8 mouse cellular contexts compared by ENCODE assay signal in the genomic region with DNA sequence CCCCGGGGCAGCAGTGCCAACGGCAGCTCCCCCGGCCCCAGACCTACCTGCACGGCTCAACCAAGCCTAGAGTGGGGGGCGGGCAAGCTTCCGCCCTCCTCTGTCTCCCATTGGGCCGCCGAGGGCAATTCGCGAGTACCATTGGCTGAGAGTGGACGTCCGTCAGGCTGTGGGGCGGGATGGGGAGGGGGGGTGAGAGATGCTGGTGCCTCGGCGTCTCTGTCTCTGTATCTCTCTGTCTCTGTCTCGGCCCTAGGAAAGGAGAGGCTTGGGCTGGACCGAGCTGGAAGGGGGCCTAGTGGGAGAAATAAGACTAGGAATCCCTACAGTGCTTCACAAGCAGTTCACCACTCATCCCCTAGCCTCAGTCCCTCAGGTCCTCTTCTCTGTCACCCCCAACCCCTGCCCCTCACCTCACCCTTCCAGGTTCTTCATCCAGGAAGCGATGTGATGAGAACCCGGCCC. TPM values are rescaled to one million over a fixed set of nuclear protein-coding genes. Genes with fewer than 3 reads are reported as not detected.
A peak's percentile ranks its signal among the peaks of the same experiment; 100 is the strongest.
DNase-seq lines count a peak whose midpoint lies in the region; ATAC-seq and TF ChIP-seq lines count a peak whose summit lies in the region.

No protein-coding gene starts in this region.

- H3K9ac ChIP-seq in forebrain, embryonic 12.5 days: peak overlapping the region; percentile 94
- H3K9ac ChIP-seq in heart, postnatal 0 days (replicated peaks; ENCODE audit: low read depth, low read length): peak overlapping the region; percentile 92
- peak overlapping the region; percentile 91 for H3K9ac ChIP-seq in liver, embryonic 16.5 days (ENCODE audit: low read depth, low read length)
- H3K9ac ChIP-seq in neural tube, embryonic 13.5 days: peak overlapping the region; percentile 99

- no peaks in the 10 kb centered on the region; the same call in 1 of the 2 replicates for H3K27me3 ChIP-seq in E14TG2a.4 (ENCODE audit: insufficient read depth, low read length)
- no peaks in the 10 kb centered on the region for H3K27me3 ChIP-seq in forebrain, embryonic 12.5 days
- no peaks in the 10 kb centered on the region for H3K27me3 ChIP-seq in heart, postnatal 0 days (ENCODE audit: control insufficient read depth, insufficient read depth, low read length)
- H3K27me3 ChIP-seq in liver, embryonic 16.5 days (ENCODE audit: control insufficient read depth, insufficient read depth, low read depth, low read length): no peaks in the 10 kb centered on the region
- H3K27me3 ChIP-seq in neural tube, embryonic 13.5 days: no peaks in the 10 kb centered on the region; the same call in 1 of the 2 replicates
- no peaks in the 10 kb centered on the region for H3K27me3 ChIP-seq in testis, adult 2 months (ENCODE audit: control insufficient read depth, insufficient read depth, low read length)

- peak overlapping the region; percentile 87 for H3K4me3 ChIP-seq in E14TG2a.4 (replicated peaks; ENCODE audit: low read length)
- peak overlapping the region; percentile 97 for H3K4me3 ChIP-seq in forebrain, embryonic 12.5 days (replicated peaks)
- peak overlapping the region; percentile 97 for H3K4me3 ChIP-seq in heart, postnatal 0 days (ENCODE audit: low read depth, low read length)
- H3K4me3 ChIP-seq in liver, embryonic 16.5 days (ENCODE audit: low read depth, low read length): peak overlapping the region; percentile 95
- H3K4me3 ChIP-seq in neural tube, embryonic 13.5 days: peak overlapping the region; percentile 94
- H3K4me3 ChIP-seq in testis, adult 2 months (ENCODE audit: control insufficient read depth, low read depth, low read length): peak overlapping the region; percentile 92

- no peak for TF ChIP-seq EP300 in heart, postnatal 0 days (IDR thresholded peaks at IDR 0.05; ENCODE audit: low read depth)

- peak overlapping the region; percentile 80 for H3K4me2 ChIP-seq in forebrain, embryonic 12.5 days
- H3K4me2 ChIP-seq in heart, postnatal 0 days (ENCODE audit: low read depth, low read length): peak overlapping the region; percentile 83
- peak overlapping the region; percentile 95 for H3K4me2 ChIP-seq in liver, embryonic 16.5 days (ENCODE audit: low read depth, low read length)
- H3K4me2 ChIP-seq in neural tube, embryonic 13.5 days: peak overlapping the region; percentile 74

- TF ChIP-seq CTCF in E14TG2a.4 (conservative IDR thresholded peaks at IDR 0.05; ENCODE audit: low read length): no peak
- TF ChIP-seq CTCF in heart, postnatal 0 days (IDR thresholded peaks at IDR 0.05; ENCODE audit: low read depth): no peak
- 0 out of 2 replicates have a peak, but pooled peaks have one; percentile 9 for TF ChIP-seq CTCF in testis, adult 2 months (IDR thresholded peaks at IDR 0.05; ENCODE audit: control insufficient read depth, insufficient read depth, insufficient replicate concordance, low read depth, low read length)

- WGBS in forebrain, embryonic 12.5 days: 2% methylated on average over 19 of the region's 19 CpGs
- 2% methylated on average over 18 of the region's 19 CpGs for WGBS in heart, postnatal 0 days
- 0% methylated on average over 18 of the region's 19 CpGs for WGBS in liver, embryonic 16.5 days (ENCODE audit: insufficient replicate concordance)
- WGBS in neural tube, embryonic 13.5 days: 3% methylated on average over 19 of the region's 19 CpGs

- H3K27ac ChIP-seq in forebrain, embryonic 12.5 days: peak overlapping the region; percentile 69
- 0 out of 2 replicates have a peak overlapping the region, but pooled peaks have one; percentile 44 for H3K27ac ChIP-seq in heart, postnatal 0 days (ENCODE audit: low read depth)
- H3K27ac ChIP-seq in liver, embryonic 16.5 days (ENCODE audit: low read length): peak overlapping the region; percentile 64
- H3K27ac ChIP-seq in neural tube, embryonic 13.5 days (replicated peaks): peak overlapping the region; percentile 71
- peak overlapping the region; percentile 95 for H3K27ac ChIP-seq in testis, adult 2 months (ENCODE audit: control insufficient read depth, insufficient read depth, low read depth, low read length)

- H3K4me1 ChIP-seq in E14TG2a.4 (replicated peaks; ENCODE audit: low read depth, low read length): peaks cover 22% of the 10 kb centered on the region
- peaks cover 19% of the 10 kb centered on the region for H3K4me1 ChIP-seq in forebrain, embryonic 12.5 days
- peaks cover 3% of the 10 kb centered on the region; the same call in 1 of the 2 replicates for H3K4me1 ChIP-seq in heart, postnatal 0 days (ENCODE audit: control insufficient read depth, insufficient read depth)
- peaks cover 9% of the 10 kb centered on the region for H3K4me1 ChIP-seq in liver, embryonic 16.5 days (ENCODE audit: control insufficient read depth, low read depth, low read length)
- H3K4me1 ChIP-seq in neural tube, embryonic 13.5 days (replicated peaks): peaks cover 36% of the 10 kb centered on the region
- H3K4me1 ChIP-seq in testis, adult 2 months (ENCODE audit: control insufficient read depth, insufficient read depth, low read length): no peaks in the 10 kb centered on the region; the same call in 1 of the 2 replicates

- H3K9me3 ChIP-seq in E14TG2a.4 (ENCODE audit: low read length): no peaks in the 10 kb centered on the region
- no peaks in the 10 kb centered on the region for H3K9me3 ChIP-seq in forebrain, embryonic 12.5 days
- H3K9me3 ChIP-seq in heart, postnatal 0 days (replicated peaks; ENCODE audit: control insufficient read depth, low read length): no peaks in the 10 kb centered on the region
- no peaks in the 10 kb centered on the region for H3K9me3 ChIP-seq in liver, embryonic 16.5 days (replicated peaks; ENCODE audit: control insufficient read depth, low read length)
- no peaks in the 10 kb centered on the region for H3K9me3 ChIP-seq in neural tube, embryonic 13.5 days

- ATAC-seq in forebrain, embryonic 12.5 days (ENCODE audit: low FRiP score): peak; percentile 100
- ATAC-seq in heart, postnatal 0 days (ENCODE audit: insufficient read depth, low read depth): peak; percentile 100
- peak; percentile 100 for ATAC-seq in liver, embryonic 16.5 days (ENCODE audit: low read depth)
- peak; percentile 100 for ATAC-seq in neural tube, embryonic 13.5 days (ENCODE audit: low read depth)

- TF ChIP-seq POLR2A in testis, adult 2 months (IDR thresholded peaks at IDR 0.05; ENCODE audit: control insufficient read depth, low read depth, low read length): peak; percentile 74

- peak; percentile 87 for DNase-seq in c-Kit-positive CD71-positive TER-119-positive erythroid progenitor cells, embryonic 14.5 days (ENCODE audit: low spot score)
- DNase-seq in heart, postnatal 0 days (ENCODE audit: low spot score): peak; percentile 89
- peak; percentile 94 to 95 for DNase-seq in kidney, postnatal 4 days

- peaks cover 22% of the 10 kb centered on the region for H3K36me3 ChIP-seq in E14TG2a.4 (ENCODE audit: insufficient read depth, low read length)
- H3K36me3 ChIP-seq in forebrain, embryonic 12.5 days (replicated peaks): peaks cover 9% of the 10 kb centered on the region; the same call in 1 of the 2 replicates
- H3K36me3 ChIP-seq in heart, postnatal 0 days (replicated peaks; ENCODE audit: control insufficient read depth, insufficient read depth, low read length): no peaks in the 10 kb centered on the region
- H3K36me3 ChIP-seq in liver, embryonic 16.5 days (ENCODE audit: control insufficient read depth, insufficient read depth): no peaks in the 10 kb centered on the region
- H3K36me3 ChIP-seq in neural tube, embryonic 13.5 days: peaks cover 13% of the 10 kb centered on the region
- peaks cover 3% of the 10 kb centered on the region for H3K36me3 ChIP-seq in testis, adult 2 months (ENCODE audit: control insufficient read depth, insufficient read depth, low read length)

RNA-seq across cellular contexts. Expression of a gene that starts 0.7 kb away (rescaled TPM):
- 34.9 and 36.2 TPM in 2 replicates for polyA plus RNA-seq in forebrain, embryonic 12.5 days (2016; fragmentation: Nextera tagmentation; extraction: Ambion mirVana)
- total RNA-seq in heart, postnatal 0 days (2014; rRNA removed; ENCODE audit: low replicate concordance): 33.5 and 34.7 TPM in 2 replicates
- 7.5 and 8.3 TPM in 2 replicates for polyA plus RNA-seq in heart, postnatal 0 days (2015; fragmentation: Nextera tagmentation; extraction: Ambion mirVana)
- 5.2 and 5.6 TPM in 2 replicates for polyA plus RNA-seq in liver, embryonic 16.5 days (2015; fragmentation: Nextera tagmentation; extraction: Ambion mirVana)
- polyA plus RNA-seq in neural tube, embryonic 13.5 days (2015; fragmentation: Nextera tagmentation; extraction: Ambion mirVana): 28.9 and 30.9 TPM in 2 replicates
- 94.2 and 95.8 TPM in 2 replicates for polyA plus RNA-seq in testis, adult 2 months (2012; rRNA removed)

Comparison
In these comparisons a context has a peak if more than half of its experiments do, and no peak if none do; other contexts are left out.
1. Peak in every context shown above with its lines: DNase-seq, ATAC-seq, H3K4me3 ChIP-seq and H3K27ac ChIP-seq.
2. H3K27ac ChIP-seq: peak in every context shown above with its lines; median percentile 95 in testis, adult 2 months; 71 in neural tube, embryonic 13.5 days; 69 in forebrain, embryonic 12.5 days; 64 in liver, embryonic 16.5 days; 44 in heart, postnatal 0 days.